Mouse (Mus musculus) lung, postnatal 10 days (tissue): ENCODE measurements around the gene Gpr61.

Experiments used
- DNase-seq: peaks from one replicate; pipeline ENCODE4 v3.0.0; 2021

The Gpr61 gene

DNA sequence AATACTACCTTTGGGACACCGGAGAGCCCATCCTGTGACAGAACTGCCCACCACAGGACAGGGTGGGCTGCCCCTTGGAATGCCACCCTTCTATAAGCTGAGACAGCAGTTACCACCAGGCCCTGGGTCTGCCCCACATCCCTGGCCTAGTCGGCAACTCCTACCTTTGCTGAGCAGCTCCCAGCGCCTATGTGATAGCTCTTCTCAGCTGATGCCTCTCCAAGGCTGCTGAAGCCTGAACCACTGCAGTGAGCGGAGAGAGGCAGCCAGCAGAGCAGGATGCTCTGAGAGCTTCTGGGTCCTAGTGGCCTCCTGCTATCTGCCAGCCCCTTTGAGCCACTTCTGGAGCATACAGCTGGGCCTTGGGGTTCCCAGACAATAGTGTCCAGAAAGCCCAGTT lies at the start of gene Gpr61:
Gene Gpr61 (minus strand): TSS at position 227 of the 400 bp plus-strand sequence.
- DNase-seq: no peak

- DNase-seq: no peak
Observed at GRCm38 (mm10) chr3:108204470-108204869, 49.8 kb upstream of the Gpr61 start.

DNA sequence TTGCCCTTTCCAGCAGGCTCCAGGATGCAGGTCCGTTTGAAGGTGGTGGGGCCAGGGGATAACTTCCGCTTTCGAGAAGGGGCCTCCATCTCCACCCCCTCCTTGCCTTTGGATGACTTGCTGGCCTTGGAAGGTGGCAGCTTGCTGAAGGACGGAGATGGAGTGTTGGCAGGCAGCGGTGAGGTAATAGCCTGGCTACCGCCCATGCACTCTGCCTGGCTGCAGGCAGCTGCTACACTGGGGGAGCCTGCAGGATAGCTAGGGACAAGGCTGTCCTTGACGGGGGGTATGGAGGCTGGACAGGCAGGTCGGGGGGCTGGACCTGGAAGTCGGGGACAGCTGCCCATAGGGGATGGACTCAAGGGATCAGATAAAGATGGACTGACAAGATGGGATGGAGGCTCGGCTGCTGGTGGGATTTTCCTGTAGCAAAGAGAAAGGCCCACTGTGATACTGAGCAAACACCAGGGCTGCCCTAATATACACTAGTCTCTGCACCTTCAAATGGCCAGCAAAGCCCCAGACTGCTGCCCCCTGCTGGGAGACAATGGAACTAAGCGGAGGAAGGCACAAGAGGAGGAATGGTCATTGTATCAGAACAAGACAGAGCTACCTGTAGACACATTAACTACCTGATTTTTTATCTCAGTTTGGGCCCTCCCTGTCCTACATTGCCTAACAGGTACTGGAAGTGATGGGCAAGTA lies 49.1 kb upstream of the Gpr61 start:
- DNase-seq: peak; percentile 87

GRCm38 (mm10) chr3:108203212-108203611 lies 48.5 kb upstream of the Gpr61 start:
- no peak for DNase-seq

DNA sequence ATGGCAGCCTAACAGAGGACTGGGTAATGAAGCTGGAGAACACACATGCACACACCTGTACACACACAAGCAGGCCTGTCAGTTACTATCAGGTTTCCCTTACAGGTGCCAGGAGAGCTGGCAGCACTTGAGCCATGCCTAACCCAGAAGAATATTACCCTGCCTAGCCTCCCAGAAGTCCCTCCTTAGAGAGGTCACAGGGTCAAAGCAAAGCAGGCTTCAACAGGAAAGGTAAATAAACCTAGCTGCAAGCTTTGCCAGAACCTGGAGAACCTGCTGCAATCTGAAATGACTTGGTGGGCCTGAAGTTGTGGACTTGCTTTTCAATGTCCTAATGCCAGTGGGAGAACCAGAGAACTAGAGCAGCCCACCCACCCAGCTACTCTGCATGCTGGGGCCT lies 47.8 kb upstream of the Gpr61 start:
- peak; percentile 44 for DNase-seq

DNA sequence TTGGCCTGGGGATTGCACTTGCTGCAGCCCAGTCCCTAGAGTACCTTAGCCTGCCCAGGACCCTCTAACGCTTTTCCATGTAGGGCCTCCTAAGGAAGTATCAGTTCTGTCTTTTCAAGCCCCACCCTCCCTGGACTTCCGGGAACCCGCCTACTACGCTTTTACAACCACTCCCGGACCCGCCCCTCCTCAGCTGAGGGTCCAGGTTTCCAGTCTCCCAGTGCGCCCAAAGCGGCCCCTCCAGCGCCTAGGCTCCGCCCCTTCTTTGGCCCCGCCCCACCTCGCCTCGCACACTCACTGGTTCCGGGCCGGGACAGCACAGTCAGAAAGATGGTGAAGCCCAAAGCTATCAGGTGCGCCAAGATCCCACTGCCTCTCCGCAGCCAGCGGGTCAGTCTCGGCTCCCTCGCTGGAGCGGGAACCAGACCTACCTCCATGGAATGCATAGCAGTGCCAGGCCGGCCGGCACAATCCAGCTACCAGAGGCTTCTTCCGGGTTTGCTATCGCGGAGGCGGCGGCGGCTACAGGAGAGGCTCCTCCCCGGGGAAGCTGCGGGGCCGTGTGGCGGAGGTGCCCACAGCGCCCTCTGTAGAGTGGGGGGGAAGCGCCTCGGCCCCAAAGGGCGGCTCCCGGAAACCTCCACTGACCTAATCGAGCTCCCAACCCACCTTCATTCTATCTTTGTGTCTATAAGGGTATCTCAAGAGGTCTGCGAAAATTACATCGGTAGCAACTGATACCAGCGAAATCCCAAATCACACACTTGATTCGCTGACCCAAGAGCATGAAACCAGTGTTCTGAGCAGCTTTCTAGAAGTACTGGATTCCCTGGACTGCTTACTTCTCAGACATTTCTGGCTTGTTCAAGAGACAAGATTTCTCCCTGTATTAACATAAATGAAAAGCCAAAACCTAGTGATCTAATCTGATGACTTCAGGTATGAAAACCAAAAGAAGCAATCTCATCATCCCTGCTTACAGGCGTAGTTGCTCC lies 45.9 kb upstream of the Gpr61 start, which contains the start of gene Cyb561d1:
Gene Cyb561d1 (minus strand): TSS at position 884 of the 995 bp plus-strand sequence.
- peak; percentile 99 for DNase-seq

DNA sequence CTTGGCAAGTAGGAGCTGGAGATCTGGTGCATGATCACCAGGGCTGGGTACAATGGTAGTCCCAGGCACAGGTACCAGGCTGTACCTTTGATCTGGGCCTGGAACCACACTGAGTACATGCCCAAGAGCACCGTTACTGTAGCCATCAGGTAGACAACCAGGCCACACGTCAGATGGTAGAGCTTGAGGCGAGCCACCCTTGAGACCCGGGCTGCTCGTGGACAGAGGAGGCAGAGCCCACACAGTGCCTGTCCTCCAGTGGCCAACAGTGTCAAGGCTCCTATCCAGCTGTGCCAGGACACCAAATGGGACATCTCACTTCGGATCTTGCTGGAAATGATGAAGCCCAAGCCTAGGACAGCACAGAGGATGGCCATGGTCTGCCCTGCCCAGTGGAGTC lies 44.5 kb upstream of the Gpr61 start:
- DNase-seq: no peak

DNA sequence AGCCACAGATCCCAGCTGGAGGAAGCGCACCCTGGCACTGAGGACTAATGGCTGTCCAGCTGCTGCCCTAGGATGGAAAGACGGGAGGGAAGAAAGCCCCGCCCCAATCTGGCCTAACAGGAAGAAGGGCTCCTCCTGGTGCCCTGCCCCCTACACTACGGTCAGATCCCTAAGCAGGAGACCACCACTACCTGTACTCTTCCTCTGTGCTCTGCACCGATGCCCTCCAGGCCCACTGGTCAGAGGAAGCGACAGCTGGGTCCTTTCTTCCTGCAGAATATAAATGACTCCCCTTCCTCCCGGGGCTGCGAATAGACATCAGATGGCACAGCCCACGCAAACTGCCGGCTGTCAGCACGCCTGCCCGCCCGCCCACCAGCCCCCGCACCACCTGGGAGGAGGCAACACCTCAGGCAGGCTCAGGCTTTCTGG lies 42.4 kb upstream of the Gpr61 start:
- DNase-seq: peak; percentile 86

- DNase-seq: no peak
Observed at GRCm38 (mm10) chr3:108195941-108196590, 41.4 kb upstream of the Gpr61 start.

GRCm38 (mm10) chr3:108195287-108195686 lies 40.6 kb upstream of the Gpr61 start:
- no peak for DNase-seq

DNA sequence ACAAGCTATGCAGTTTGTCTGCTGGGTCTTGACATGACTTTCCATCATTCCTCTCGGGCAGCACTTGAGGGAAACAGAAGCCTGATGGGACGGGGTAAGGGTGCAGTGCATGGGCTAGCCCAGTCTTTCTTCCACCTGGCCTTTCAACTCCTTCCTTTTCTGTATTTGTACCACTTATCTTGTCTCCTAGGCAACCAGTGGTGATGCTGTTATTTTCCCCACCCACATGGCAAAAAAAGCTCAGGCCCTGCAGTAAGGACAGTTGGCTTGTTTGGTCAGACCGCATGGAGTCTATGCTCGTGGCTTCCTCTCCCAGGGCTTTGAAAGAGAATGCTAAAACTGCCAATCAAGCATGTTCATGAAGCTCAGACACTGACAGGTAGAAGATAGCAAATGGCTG lies 39.0 kb upstream of the Gpr61 start:
- no peak for DNase-seq

- DNase-seq: no peak
Observed at GRCm38 (mm10) chr3:108189897-108190296, 35.2 kb upstream of the Gpr61 start.

DNA sequence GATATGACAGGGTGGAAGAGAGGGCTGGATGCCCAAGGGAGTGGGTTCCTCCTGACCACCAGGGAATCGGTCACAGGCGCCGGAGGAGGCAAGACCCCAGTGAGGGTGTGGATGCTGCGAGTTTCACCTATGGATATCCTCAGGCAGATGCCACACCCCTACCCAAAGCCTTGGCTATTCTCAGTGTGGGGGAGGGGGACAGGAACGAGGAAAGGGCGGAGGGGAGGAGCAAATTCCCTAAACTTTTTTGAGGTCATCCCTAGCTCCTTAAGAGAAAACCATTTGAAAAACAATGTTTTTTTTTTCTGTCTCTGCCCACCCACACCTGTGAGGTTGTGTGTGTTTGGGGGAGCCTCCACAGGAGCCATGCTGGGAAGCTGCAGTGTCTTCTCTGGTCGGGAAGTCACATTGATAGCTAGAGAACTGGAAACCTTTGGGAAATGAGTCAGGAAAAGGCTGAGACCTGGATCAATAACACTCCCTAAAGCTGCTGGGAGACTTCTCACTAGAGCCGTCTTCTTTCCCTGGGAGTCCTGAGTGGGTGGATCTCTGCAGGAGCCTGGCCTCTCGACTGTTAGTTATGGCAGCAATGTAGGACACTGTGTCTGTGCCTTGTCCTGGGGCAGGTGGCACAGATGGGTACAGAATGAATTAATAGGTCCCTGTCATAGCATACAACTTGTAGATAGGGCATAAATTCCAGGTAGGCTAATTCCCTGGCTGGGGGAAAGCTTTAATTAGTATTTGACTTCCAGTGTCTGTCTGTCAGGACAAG lies 34.2 kb upstream of the Gpr61 start:
- DNase-seq: no peak

- DNase-seq: no peak
Observed at GRCm38 (mm10) chr3:108187111-108187795, 32.6 kb upstream of the Gpr61 start.

DNA sequence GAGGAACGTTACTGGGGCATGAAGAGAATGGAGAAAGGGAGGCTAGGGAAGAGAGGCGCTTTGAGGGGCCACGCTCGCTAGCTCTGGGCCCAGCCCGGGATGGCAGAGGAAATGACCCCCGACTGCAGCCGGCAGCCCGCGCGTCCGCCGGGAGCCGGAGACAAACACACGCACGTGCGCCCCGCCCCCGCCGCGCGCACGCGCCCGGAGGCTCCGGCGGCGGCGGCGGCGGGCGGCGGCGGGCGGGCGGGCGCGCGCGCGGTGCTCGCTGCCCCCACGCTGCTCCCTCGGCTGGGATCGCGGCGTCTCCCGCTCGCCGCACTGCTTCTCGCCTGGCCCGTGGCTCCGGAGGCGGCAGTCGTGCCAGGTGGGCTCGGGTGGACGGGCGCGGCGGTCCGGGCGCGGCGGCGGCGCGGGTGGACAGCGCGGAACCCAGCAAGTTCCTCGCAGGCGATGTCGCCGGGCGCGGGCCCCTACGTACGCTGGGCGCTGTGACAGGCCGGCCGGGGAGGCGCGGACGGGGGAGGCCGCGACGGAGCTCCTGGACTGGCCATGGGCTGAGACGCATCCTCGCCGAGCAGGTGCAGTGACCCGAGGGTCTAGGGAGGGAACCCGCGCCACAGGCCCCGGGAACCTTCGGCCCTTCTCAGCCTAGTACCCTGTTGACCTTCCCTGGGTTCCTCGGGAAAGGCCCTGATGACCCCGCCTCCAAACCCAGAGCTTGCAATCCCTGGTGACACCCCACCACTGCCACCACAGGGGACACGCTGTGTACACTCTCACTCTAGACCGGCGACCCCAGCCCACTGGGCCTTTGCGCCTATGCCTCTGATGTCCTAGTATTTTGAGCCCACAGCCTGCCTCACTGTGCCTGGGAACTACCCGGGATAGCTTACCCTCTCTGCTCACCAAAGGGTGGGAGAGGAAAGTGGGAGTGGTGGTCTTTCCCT lies 31.7 kb upstream of the Gpr61 start, which contains the start of gene Amigo1:
Gene Amigo1 (plus strand): TSS at position 238 of the 950 bp plus-strand sequence.
- peak; percentile 49 for DNase-seq

GRCm38 (mm10) chr3:108185460-108186097 lies 30.9 kb upstream of the Gpr61 start:
- no peak for DNase-seq

DNA sequence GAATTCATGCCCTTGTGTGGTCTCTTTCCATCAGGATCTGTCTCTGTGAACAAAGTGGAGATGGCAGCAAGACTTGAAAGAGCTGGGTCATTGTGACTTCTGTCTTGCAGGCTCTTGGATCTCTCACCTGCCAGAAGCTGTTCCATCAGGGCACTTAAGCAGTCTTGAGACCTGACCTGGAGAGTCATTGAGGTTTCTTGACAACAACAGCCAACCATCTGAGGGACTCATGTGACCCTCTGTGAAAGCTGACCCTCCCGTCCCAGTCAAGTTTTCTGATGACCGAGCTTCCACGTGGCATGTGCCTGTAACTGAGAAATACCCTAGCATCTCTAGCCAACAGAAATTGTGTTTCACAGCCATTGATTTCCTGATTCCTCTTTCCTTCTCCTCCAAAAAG lies 30.1 kb upstream of the Gpr61 start:
- DNase-seq: peak; percentile 35

GRCm38 (mm10) chr3:108180514-108180913 lies 25.8 kb upstream of the Gpr61 start:
- DNase-seq: no peak

DNA sequence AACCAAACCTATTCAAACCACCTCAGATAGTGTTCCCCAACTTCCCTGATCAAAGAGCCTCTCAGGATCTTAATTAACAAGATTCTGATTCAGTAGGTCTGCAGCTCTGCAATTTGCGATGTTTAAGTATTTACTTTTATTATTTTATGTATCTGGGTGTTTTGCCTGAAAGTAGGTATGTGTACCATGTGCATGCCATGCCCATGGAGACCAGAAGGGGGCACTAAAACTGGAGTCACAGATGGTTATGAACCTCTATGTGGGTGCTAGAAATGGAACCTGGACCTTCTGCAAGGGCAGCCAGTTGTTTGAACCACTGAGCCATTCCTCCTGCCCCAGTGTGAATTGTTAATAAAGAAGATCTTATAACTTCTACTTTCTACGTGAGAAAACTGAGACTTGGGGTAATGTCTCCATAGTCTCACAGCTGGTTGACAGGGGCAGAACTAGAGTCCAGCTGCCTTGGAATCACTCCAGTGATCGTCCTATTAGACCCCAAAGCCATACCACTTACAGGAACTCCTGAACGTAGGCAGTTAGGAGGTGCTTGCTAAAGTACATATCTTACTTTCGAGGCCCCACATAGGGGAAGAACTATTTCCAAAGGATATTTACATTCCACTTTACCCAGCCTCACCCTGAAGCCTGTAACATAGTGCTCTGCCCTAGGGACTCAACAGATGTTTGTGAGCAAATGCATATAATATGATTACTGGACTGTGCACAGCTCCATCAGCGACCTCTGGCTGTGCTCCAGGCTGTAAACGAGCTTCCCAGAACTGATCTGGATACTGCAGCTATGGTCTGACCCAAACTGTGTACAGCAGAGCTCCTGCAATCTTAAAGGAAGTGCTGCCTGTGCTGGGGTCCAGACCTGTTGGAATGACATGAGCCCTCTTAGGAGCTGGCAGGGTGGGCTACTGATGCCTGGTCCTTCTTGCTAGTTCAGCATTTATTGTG lies 24.4 kb upstream of the Gpr61 start:
- no peak for DNase-seq
